Mouse (Mus musculus) lung, embryonic 14.5 days (tissue): ENCODE measurements around the gene Engase. TPM values are rescaled to one million over a fixed set of nuclear protein-coding genes. Genes with fewer than 3 reads are reported as not detected.

Experiments used
- ATAC-seq: fragments of 200-750 bp; cut with Nextera tagmentation; 2 replicates; pipeline ENCODE4 v1.8.0; 2017; ENCODE audit warnings: mild to moderate bottlenecking, moderate TSS enrichment, moderate library complexity; ENCODE audit not compliant: insufficient read depth
- DNase-seq: peaks from one replicate; pipeline ENCODE4 v3.0.0-alpha.2; 2015
- H3K27ac ChIP-seq: fragments of 300-500 bp; sonication (generic); 2 replicates; pipeline ENCODE4 v1.5.1; 2014; ENCODE audit warnings: low read depth, mild to moderate bottlenecking, moderate library complexity
- H3K27me3 ChIP-seq: fragments of 300-500 bp; sonication (generic); 2 replicates; pipeline ENCODE4 v1.6.1; 2014; ENCODE audit warnings: low read length, control low read depth; ENCODE audit not compliant: insufficient read depth
- H3K36me3 ChIP-seq: fragments of 300-500 bp; sonication (generic); 2 replicates; pipeline ENCODE4 v1.6.1; 2014; ENCODE audit warnings: control low read depth; ENCODE audit not compliant: insufficient read depth
- H3K4me1 ChIP-seq: fragments of 300-500 bp; sonication (generic); 2 replicates; pipeline ENCODE4 v1.6.1; 2014; ENCODE audit warnings: antibody characterized with exemption, control low read depth; ENCODE audit not compliant: insufficient read depth
- H3K4me2 ChIP-seq: fragments of 300-500 bp; sonication (generic); 2 replicates; pipeline ENCODE4 v1.6.1; 2014; ENCODE audit warnings: mild to moderate bottlenecking
- H3K4me3 ChIP-seq: fragments of 300-500 bp; sonication (generic); 2 replicates; pipeline ENCODE4 v1.5.1; 2014; ENCODE audit warnings: low read depth, low read length
- H3K9ac ChIP-seq: fragments of 300-500 bp; sonication (generic); 2 replicates; pipeline ENCODE4 v1.6.1; 2014
- H3K9me3 ChIP-seq: fragments of 300-500 bp; sonication (generic); 2 replicates; pipeline ENCODE4 v1.6.1; 2016; ENCODE audit warnings: low read depth, low read length, control low read depth
- CTCF ChIP-seq: IDR thresholded peaks from 2 replicates; pipeline ENCODE4 v1.5.1; 2016; ENCODE audit warnings: antibody characterized with exemption, low read depth
- WGBS: fragments of 180-500 bp; shearing (Covaris S2); extraction: QIAGEN DNeasy Blood & Tissue Kit; methylation state at CpG from one replicate; pipeline ENCODE4 v1.1.7; 2014; 5-methylcytosine and 5-hydroxymethylcytosine counted together
- polyA plus RNA-seq: library from polyadenylated mRNA; unstranded; fragments of >200 nt; fragmentation: Nextera tagmentation; extraction: Ambion mirVana; gene quantifications from 2 replicates; pipeline ENCODE4 v1.2.1, GENCODE M21; 2014

Gene Engase
- polyA plus RNA-seq, 1 experiment from 2014 or later, result 10.5 TPM

GRCm38 (mm10) chr11:118502990-118503389, 26.4 kb downstream of the Engase start:
- ATAC-seq (no peak), DNase-seq (no peak)
- no peak for TF ChIP-seq CTCF
- WGBS, result 38% methylated on average over 6 of the region's 6 CpGs
- H3K27me3 ChIP-seq, result peaks cover 21% of the 10 kb centered on the region
- H3K9me3 ChIP-seq, result no peaks in the 10 kb centered on the region
- no peak overlapping the region for H3K27ac ChIP-seq
- no peak overlapping the region for H3K9ac ChIP-seq
- no peaks in the 10 kb centered on the region for H3K36me3 ChIP-seq
- H3K4me3 ChIP-seq, result no peak overlapping the region
- no peaks in the 10 kb centered on the region for H3K4me1 ChIP-seq
- H3K4me2 ChIP-seq, result no peak overlapping the region

- Histone ChIP-seq H3K4me2 (0 out of 2 replicates have a peak overlapping the region, but pooled peaks have one; percentile 7), H3K4me1 (no peaks in the 10 kb centered on the region), H3K4me3 (no peak overlapping the region), H3K27ac (no peak overlapping the region), H3K9ac (no peak overlapping the region), H3K27me3 (peaks cover 21% of the 10 kb centered on the region), H3K9me3 (no peaks in the 10 kb centered on the region), H3K36me3 (no peaks in the 10 kb centered on the region)
- no peak for TF ChIP-seq CTCF
- no peak for DNase-seq
- no peak for ATAC-seq
- WGBS, result 15% methylated on average over 34 of the region's 34 CpGs
Observed at GRCm38 (mm10) chr11:118503418-118504179, 27.0 kb downstream of the Engase start.

- H3K9ac ChIP-seq, result no peak overlapping the region
- H3K27ac ChIP-seq, result no peak overlapping the region
- DNase-seq, result peak; percentile 6
- peaks cover 21% of the 10 kb centered on the region for H3K27me3 ChIP-seq
- H3K36me3 ChIP-seq, result no peaks in the 10 kb centered on the region
- ATAC-seq, result no peak
- H3K4me3 ChIP-seq, result no peak overlapping the region
- no peak for TF ChIP-seq CTCF
- H3K9me3 ChIP-seq, result no peaks in the 10 kb centered on the region
- H3K4me2 ChIP-seq, result no peak overlapping the region
- no peaks in the 10 kb centered on the region for H3K4me1 ChIP-seq
- 40% methylated on average over 5 of the region's 5 CpGs for WGBS
Observed at GRCm38 (mm10) chr11:118504180-118504454, 27.5 kb downstream of the Engase start.

GRCm38 (mm10) chr11:118507095-118507494, 30.5 kb downstream of the Engase start:
- TF ChIP-seq CTCF, result no peak
- no peaks in the 10 kb centered on the region for H3K36me3 ChIP-seq
- no peak overlapping the region for H3K9ac ChIP-seq
- DNase-seq (no peak), ATAC-seq (no peak)
- peaks cover 2% of the 10 kb centered on the region; the same call in 1 of the 2 replicates for H3K4me1 ChIP-seq
- no peaks in the 10 kb centered on the region for H3K9me3 ChIP-seq
- H3K4me2 ChIP-seq, result no peak overlapping the region
- peaks cover 21% of the 10 kb centered on the region for H3K27me3 ChIP-seq
- no peak overlapping the region for H3K27ac ChIP-seq
- H3K4me3 ChIP-seq, result no peak overlapping the region
- 61% methylated on average over 6 of the region's 6 CpGs for WGBS

GRCm38 (mm10) chr11:118507904-118508303, 31.3 kb downstream of the Engase start:
- Histone ChIP-seq H3K4me3 (no peak overlapping the region), H3K4me1 (peaks cover 7% of the 10 kb centered on the region; the same call in 1 of the 2 replicates)

GRCm38 (mm10) chr11:118508341-118508740, 31.7 kb downstream of the Engase start:
- 72% methylated on average over 7 of the region's 7 CpGs for WGBS
- no peak for DNase-seq
- H3K27ac ChIP-seq, result no peak overlapping the region
- H3K36me3 ChIP-seq, result no peaks in the 10 kb centered on the region
- H3K4me3 ChIP-seq, result no peak overlapping the region
- no peak overlapping the region for H3K4me2 ChIP-seq
- no peak for ATAC-seq
- H3K27me3 ChIP-seq, result peaks cover 12% of the 10 kb centered on the region
- H3K9me3 ChIP-seq, result no peaks in the 10 kb centered on the region
- H3K4me1 ChIP-seq, result peaks cover 7% of the 10 kb centered on the region; the same call in 1 of the 2 replicates
- no peak overlapping the region for H3K9ac ChIP-seq
- TF ChIP-seq CTCF, result no peak

More at GRCm38 (mm10) chr11:118507904-118508303, 31.3 kb downstream of the Engase start:
- WGBS, result 30% methylated on average over 5 of the region's 5 CpGs
- Histone ChIP-seq H3K27ac (no peak overlapping the region), H3K4me2 (no peak overlapping the region), H3K36me3 (no peaks in the 10 kb centered on the region), H3K9me3 (no peaks in the 10 kb centered on the region), H3K27me3 (peaks cover 16% of the 10 kb centered on the region), H3K9ac (no peak overlapping the region)
- peak; percentile 99 for TF ChIP-seq CTCF
- DNase-seq (peak; percentile 87), ATAC-seq (no peak)

- Histone ChIP-seq H3K27me3 (0 out of 2 replicates have a peak, but pooled peaks cover 3% of the 10 kb centered on the region), H3K4me2 (peak overlapping the region; percentile 4; the same call in 1 of the 2 replicates), H3K36me3 (no peaks in the 10 kb centered on the region), H3K27ac (no peak overlapping the region), H3K9ac (no peak overlapping the region), H3K9me3 (no peaks in the 10 kb centered on the region), H3K4me3 (no peak overlapping the region), H3K4me1 (peaks cover 7% of the 10 kb centered on the region; the same call in 1 of the 2 replicates)
- DNase-seq, result peak; percentile 31
- no peak for TF ChIP-seq CTCF
- WGBS, result 40% methylated on average over 6 of the region's 6 CpGs
- no peak for ATAC-seq
Observed at GRCm38 (mm10) chr11:118511851-118512250, 35.2 kb downstream of the Engase start.
